In genomic region chr11:85842596-85843346, GRCm38 (mm10) we compare ENCODE assay signal across 10 mouse cellular contexts. TPM values are rescaled to one million over a fixed set of nuclear protein-coding genes. Genes with fewer than 3 reads are reported as not detected.
A peak's percentile ranks its signal among the peaks of the same experiment; 100 is the strongest.
DNase-seq lines count a peak whose midpoint lies in the region; ATAC-seq and TF ChIP-seq lines count a peak whose summit lies in the region.
"Had no signal": no experiment of that assay in that cellular context is flagged by ENCODE, and none has a peak within 500 bp of the region (broad histone marks: within the 10 kb centered on the region; RNA-seq: fewer than 3 reads in every experiment).

No protein-coding gene starts in this region.

- H3K27ac ChIP-seq in hindbrain, embryonic 12.5 days: peak overlapping the region; percentile 55; the same call in 1 of the 2 replicates
- no peak overlapping the region for H3K27ac ChIP-seq in liver, embryonic 14.5 days
- H3K27ac ChIP-seq in stomach, postnatal 0 days (replicated peaks): peak overlapping the region; percentile 69

- no peaks in the 10 kb centered on the region for H3K9me3 ChIP-seq in hindbrain, embryonic 12.5 days (replicated peaks)
- no peaks in the 10 kb centered on the region for H3K9me3 ChIP-seq in liver, embryonic 14.5 days (ENCODE audit: control insufficient read depth, low read length)
- H3K9me3 ChIP-seq in stomach, postnatal 0 days (ENCODE audit: control insufficient read depth, low read length): no peaks in the 10 kb centered on the region

- no peaks in the 10 kb centered on the region for H3K36me3 ChIP-seq in hindbrain, embryonic 12.5 days
- no peaks in the 10 kb centered on the region for H3K36me3 ChIP-seq in liver, embryonic 14.5 days (replicated peaks; ENCODE audit: control insufficient read depth, insufficient read depth, low read depth)
- peaks cover 7% of the 10 kb centered on the region; the same call in 1 of the 2 replicates for H3K36me3 ChIP-seq in stomach, postnatal 0 days (ENCODE audit: control insufficient read depth, insufficient read depth, low read length)

- H3K4me3 ChIP-seq in hindbrain, embryonic 12.5 days: peak overlapping the region; percentile 43; the same call in 1 of the 2 replicates
- no peak overlapping the region for H3K4me3 ChIP-seq in liver, embryonic 14.5 days (ENCODE audit: insufficient read depth in 1 of 2, low read depth in 2 of 2, low read length in 2 of 2)
- peak overlapping the region; percentile 55; the same call in 1 of the 2 replicates for H3K4me3 ChIP-seq in stomach, postnatal 0 days (ENCODE audit: low read depth, low read length)

- no peak for ATAC-seq in hindbrain, embryonic 12.5 days (ENCODE audit: low FRiP score)
- no peak for ATAC-seq in liver, embryonic 14.5 days (ENCODE audit: insufficient read depth)
- no peak for ATAC-seq in stomach, postnatal 0 days (ENCODE audit: low FRiP score, low TSS enrichment)

- no peak for TF ChIP-seq EP300 in liver, embryonic 14.5 days (IDR thresholded peaks at IDR 0.05; ENCODE audit: low read depth)
- no peak for TF ChIP-seq EP300 in stomach, postnatal 0 days (optimal IDR thresholded peaks at IDR 0.05)

- peak; percentile 95 for DNase-seq in heart, adult 11 months
- DNase-seq in heart, postnatal 10 days: no peak
- peak; percentile 65 for DNase-seq in Muller cell, postnatal 12 days (ENCODE audit: inconsistent ontology term)
- DNase-seq in liver, embryonic 14.5 days (ENCODE audit: low read depth in 3 of 3, low spot score in 3 of 3): no peak
- DNase-seq in stomach, postnatal 0 days (ENCODE audit: low spot score): peak; percentile 36
- no peak for DNase-seq in spleen, postnatal 4 days (ENCODE audit: low spot score in 2 of 2)
- DNase-seq in layer of hippocampus, adult 8-10 months (ENCODE audit: low spot score in 2 of 2): no peak

- H3K4me2 ChIP-seq in hindbrain, embryonic 12.5 days (replicated peaks): peak overlapping the region; percentile 72
- H3K4me2 ChIP-seq in liver, embryonic 14.5 days (ENCODE audit: low read depth): peak overlapping the region; percentile 72
- peak overlapping the region; percentile 85 for H3K4me2 ChIP-seq in stomach, postnatal 0 days (replicated peaks; ENCODE audit: low read depth)

- 6% methylated on average over 24 of the region's 24 CpGs for WGBS in hindbrain, embryonic 12.5 days
- 5% methylated on average over 24 of the region's 24 CpGs for WGBS in liver, embryonic 14.5 days (ENCODE audit: insufficient replicate concordance)
- 13% methylated on average over 24 of the region's 24 CpGs for WGBS in stomach, postnatal 0 days

- no peak for TF ChIP-seq CTCF in liver, embryonic 14.5 days (IDR thresholded peaks at IDR 0.05; ENCODE audit: low read depth)
- TF ChIP-seq CTCF in stomach, postnatal 0 days (IDR thresholded peaks at IDR 0.05; ENCODE audit: low read depth): no peak

- H3K9ac ChIP-seq in hindbrain, embryonic 12.5 days: 0 out of 2 replicates have a peak overlapping the region, but pooled peaks have one; percentile 19
- no peak overlapping the region for H3K9ac ChIP-seq in liver, embryonic 14.5 days (replicated peaks)
- H3K9ac ChIP-seq in stomach, postnatal 0 days (ENCODE audit: low read length): 0 out of 2 replicates have a peak overlapping the region, but pooled peaks have one; percentile 28

- H3K27me3 ChIP-seq in hindbrain, embryonic 12.5 days: peaks cover 97% of the 10 kb centered on the region
- peaks cover 85% of the 10 kb centered on the region for H3K27me3 ChIP-seq in liver, embryonic 14.5 days (ENCODE audit: control insufficient read depth, insufficient read depth, low read length)
- H3K27me3 ChIP-seq in stomach, postnatal 0 days (ENCODE audit: control insufficient read depth, insufficient read depth, low read length): peaks cover 4% of the 10 kb centered on the region; the same call in 1 of the 2 replicates

- H3K4me1 ChIP-seq in hindbrain, embryonic 12.5 days: peaks cover 38% of the 10 kb centered on the region
- H3K4me1 ChIP-seq in liver, embryonic 14.5 days (replicated peaks; ENCODE audit: control insufficient read depth in 2 of 2, insufficient read depth in 2 of 2, low read length in 1 of 2): peaks cover 3 to 7% of the 10 kb centered on the region in 2 experiments; a peak in 2 of 4 replicates
- peaks cover 4% of the 10 kb centered on the region; the same call in 1 of the 2 replicates for H3K4me1 ChIP-seq in stomach, postnatal 0 days (replicated peaks; ENCODE audit: control insufficient read depth, insufficient read depth)

- intact Hi-C loops in heart, postnatal 10 days (cut with DNase I): loop anchor here (2.0 to 5.0 kb wide), 3 partner anchors 324 to 460 kb away; no protein-coding TSS in a partner anchor

RNA-seq across cellular contexts. Expression of gene Gm11444, which starts 7.4 kb away (rescaled TPM):
- total RNA-seq in heart, postnatal 10 days (2021): not detected
- polyA plus RNA-seq in hindbrain, embryonic 12.5 days (2016; fragmentation: Nextera tagmentation; extraction: Ambion mirVana): not detected in 2 replicates
- polyA plus RNA-seq in liver, embryonic 14.5 days (2012; rRNA removed): not detected in 2 replicates
- polyA plus RNA-seq in liver, embryonic 14.5 days (2014; fragmentation: Nextera tagmentation; extraction: Ambion mirVana): not detected in 2 replicates
- polyA plus RNA-seq in stomach, postnatal 0 days (2015; fragmentation: Nextera tagmentation; extraction: Ambion mirVana): 0.18 TPM in 1 of 2 replicates, not detected in the other
- not detected for total RNA-seq in layer of hippocampus, adult 8-10 months (2022)
- total RNA-seq: common myeloid progenitor, adult 5-6 weeks; neutrophil, adult 5-6 weeks had no signal

RNA-seq across cellular contexts. Expression of gene Tbx2, which starts 10.4 kb away (rescaled TPM):
- total RNA-seq in heart, postnatal 10 days (2021): 10 to 100 TPM; 17.3 to 18.4 TPM
- polyA plus RNA-seq in hindbrain, embryonic 12.5 days (2016; fragmentation: Nextera tagmentation; extraction: Ambion mirVana): 3.8 and 4.9 TPM in 2 replicates
- 0.97 and 1.3 TPM in 2 replicates for polyA plus RNA-seq in liver, embryonic 14.5 days (2012; rRNA removed)
- polyA plus RNA-seq in liver, embryonic 14.5 days (2014; fragmentation: Nextera tagmentation; extraction: Ambion mirVana): 0.15 and 0.29 TPM in 2 replicates
- polyA plus RNA-seq in stomach, postnatal 0 days (2015; fragmentation: Nextera tagmentation; extraction: Ambion mirVana): 5.2 and 6.9 TPM in 2 replicates
- total RNA-seq in layer of hippocampus, adult 8-10 months (2022): 1 to 10 TPM; 1.4 to 2.0 (median 1.7) TPM

RNA-seq across cellular contexts. Expression of gene Tbx4, which starts 43.5 kb away (rescaled TPM):
- under 1 TPM in 1 of 2 experiments, not detected in 1; 0.32 TPM for total RNA-seq in heart, postnatal 10 days (2021)
- polyA plus RNA-seq in hindbrain, embryonic 12.5 days (2016; fragmentation: Nextera tagmentation; extraction: Ambion mirVana): 0.57 and 0.94 TPM in 2 replicates
- 0.08 TPM in 1 of 2 replicates, not detected in the other for polyA plus RNA-seq in liver, embryonic 14.5 days (2012; rRNA removed)
- 0.04 TPM in 1 of 2 replicates, not detected in the other for polyA plus RNA-seq in liver, embryonic 14.5 days (2014; fragmentation: Nextera tagmentation; extraction: Ambion mirVana)
- polyA plus RNA-seq in stomach, postnatal 0 days (2015; fragmentation: Nextera tagmentation; extraction: Ambion mirVana): 0.04 and 0.05 TPM in 2 replicates
- total RNA-seq in layer of hippocampus, adult 8-10 months (2022): under 1 TPM; 0.11 to 0.17 (median 0.14) TPM
- total RNA-seq: common myeloid progenitor, adult 5-6 weeks; neutrophil, adult 5-6 weeks had no signal

Comparison
In these comparisons a context has a peak if more than half of its experiments do, and no peak if none do; other contexts are left out.
1. DNase-seq: peak in heart, adult 11 months (single experiment), Muller cell, postnatal 12 days (single experiment) and stomach, postnatal 0 days (single experiment); none in heart, postnatal 10 days (0 of 2), liver, embryonic 14.5 days (0 of 3), spleen, postnatal 4 days (0 of 2) and layer of hippocampus, adult 8-10 months (0 of 2).
2. H3K4me3 ChIP-seq: peak in hindbrain, embryonic 12.5 days (single experiment) and stomach, postnatal 0 days (single experiment); none in liver, embryonic 14.5 days (0 of 2).
3. Peak in every context shown above with its lines, with median percentiles within 50 percentile points of each other: H3K4me2 ChIP-seq.